Mouse (Mus musculus) neutrophil, adult 5-6 weeks (primary cell): ENCODE measurements at regions not wholly inside any gene's neighbourhood (a gene's known extent, or its start where the extent isn't known, plus 50 kb on each side); places are given as distances from the start of the nearest gene placed in this dataset.

Source experiments
- ATAC-seq: fragments of 151-379, 151-347 bp; 2 replicates; pipeline ENCODE4 v1.8.0; 2017; ENCODE audit warnings: mild to moderate bottlenecking, moderate TSS enrichment; ENCODE audit not compliant: insufficient number of reproducible peaks, poor library complexity, low FRiP score, severe bottlenecking; ENCODE audit errors: extremely low read depth

DNA sequence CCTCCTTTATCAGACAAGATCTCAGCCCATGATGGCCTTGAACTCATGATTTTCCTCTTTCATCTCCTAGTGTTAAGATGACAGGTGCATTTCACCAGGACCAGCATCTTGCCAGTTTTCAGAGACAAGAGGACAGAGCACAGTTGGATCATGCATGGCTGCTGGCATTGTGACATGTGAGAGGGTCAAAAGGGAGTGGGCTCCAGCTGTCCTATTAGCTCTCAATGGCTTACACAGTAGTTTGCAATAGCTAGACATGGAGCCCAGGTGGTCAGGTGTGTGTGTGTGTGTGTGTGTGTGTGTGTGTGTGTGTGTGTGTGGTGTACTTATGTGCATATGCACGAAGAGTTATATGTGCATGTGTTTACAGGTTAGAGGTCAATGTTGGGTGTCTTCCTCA is 110.3 kb upstream of the Sdk1 start:
- no peak for ATAC-seq

DNA sequence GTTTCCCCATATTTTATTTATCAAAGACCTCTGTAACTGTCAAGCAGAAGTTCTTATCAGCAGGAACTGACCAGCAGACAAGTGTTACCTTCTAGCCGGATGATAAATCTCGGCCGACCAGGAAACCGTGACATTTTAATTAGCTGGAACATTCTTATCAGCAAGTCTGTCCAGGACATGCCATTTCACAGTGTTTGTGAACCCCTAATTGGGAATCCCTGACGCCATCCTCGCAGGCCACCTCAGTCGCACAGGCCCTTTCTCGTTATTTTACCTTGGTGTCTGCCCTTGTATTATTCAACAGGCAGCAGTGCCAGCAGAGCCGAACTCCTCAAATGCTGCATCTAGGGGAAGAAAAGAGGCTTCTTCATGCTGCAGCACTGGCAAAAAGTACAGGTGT is 109.4 kb upstream of the Sdk1 start:
- no peak for ATAC-seq

GRCm38 (mm10) chr5:141136239-141136638 is 105.1 kb upstream of the Sdk1 start:
- ATAC-seq, result no peak

- ATAC-seq, result no peak
These were observed 103.6 kb upstream of the Sdk1 start for GRCm38 (mm10) chr5:141137716-141138115.

- no peak for ATAC-seq
These were observed 102.4 kb upstream of the Sdk1 start for GRCm38 (mm10) chr5:141138771-141139360.

DNA sequence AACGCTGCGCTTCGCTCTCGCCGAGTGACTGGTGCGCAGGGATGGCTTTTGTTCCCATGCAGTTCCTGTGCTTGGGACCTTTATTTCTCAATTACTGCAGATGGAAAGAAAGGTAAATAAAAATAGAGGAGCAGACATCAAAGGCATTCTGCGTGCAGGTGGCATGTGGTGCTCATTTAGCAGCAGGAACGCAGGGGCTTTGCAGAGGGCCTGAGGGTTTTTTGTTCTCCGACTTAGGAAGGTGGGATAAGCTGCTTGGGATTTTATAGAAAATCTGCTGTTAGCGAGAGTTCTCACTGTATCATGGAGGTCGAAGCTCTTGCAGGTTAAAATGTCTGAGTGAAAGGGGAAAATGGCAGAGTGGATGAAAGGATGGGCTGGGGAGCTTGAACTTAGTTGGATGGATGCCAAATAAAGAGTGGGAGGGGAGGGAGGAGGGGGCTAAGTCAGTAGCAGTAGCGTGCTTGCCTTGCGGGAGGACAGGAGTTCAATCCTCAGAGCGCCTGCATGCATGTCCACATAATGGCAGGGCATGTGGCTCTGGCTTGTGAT is 101.9 kb upstream of the Sdk1 start:
- no peak for ATAC-seq

DNA sequence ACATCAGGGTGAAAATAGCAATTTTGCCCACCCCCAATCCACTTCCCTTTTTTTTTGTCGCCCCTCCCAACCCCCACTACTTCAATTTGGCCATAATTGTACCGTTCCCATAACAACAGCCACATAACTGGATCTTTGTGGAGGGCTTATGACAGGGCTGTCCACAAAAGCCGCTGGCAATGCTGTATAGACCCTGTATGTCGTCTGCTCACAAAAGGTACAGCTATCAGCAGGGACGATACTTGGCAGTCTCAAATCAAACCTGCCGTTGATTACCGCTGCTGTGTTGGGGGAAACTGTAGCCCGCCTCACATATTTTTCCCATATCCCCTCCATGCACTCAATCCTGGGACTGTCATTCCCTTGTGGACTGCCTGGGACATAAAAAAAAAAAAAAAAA is 80.9 kb upstream of the Sdk1 start:
- no peak for ATAC-seq

DNA sequence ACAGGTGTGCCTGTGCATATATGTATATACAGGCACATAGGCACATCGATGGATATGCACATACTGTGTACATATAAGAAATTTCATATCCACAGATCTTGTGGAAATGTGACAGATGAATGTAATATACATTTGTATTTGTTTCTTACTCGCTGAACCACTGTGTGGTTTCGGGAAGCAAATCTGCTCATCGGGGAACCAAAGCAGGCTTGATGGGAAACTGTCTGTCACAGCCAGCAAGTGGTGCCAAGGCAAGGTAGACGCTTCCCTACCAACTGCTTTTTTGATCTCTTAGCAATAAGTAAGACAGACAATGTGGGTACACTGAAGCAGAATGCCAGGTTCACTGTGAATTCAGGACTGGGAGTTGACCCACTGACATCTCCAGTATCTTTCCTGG is 80.3 kb upstream of the Sdk1 start:
- ATAC-seq, result no peak

DNA sequence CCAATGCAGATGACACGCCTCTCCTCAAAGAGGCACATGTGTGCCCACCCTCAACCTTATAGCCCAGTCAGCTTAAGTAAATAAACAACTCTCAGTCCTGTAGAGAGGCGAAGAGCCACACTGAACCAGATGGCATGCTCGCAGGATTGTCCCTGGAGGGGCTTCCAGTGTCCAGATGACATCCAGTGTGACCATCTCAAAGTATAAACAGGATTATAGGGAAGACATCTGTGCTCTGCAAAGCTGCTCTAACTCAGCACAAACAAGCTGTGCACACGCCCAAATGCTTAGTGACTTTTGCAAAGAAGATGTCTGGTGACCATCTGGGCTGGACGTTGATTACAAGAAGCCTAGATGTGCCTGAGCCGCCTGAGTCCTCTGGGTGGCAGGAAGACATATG is 58.8 kb upstream of the Sdk1 start:
- no peak for ATAC-seq

DNA sequence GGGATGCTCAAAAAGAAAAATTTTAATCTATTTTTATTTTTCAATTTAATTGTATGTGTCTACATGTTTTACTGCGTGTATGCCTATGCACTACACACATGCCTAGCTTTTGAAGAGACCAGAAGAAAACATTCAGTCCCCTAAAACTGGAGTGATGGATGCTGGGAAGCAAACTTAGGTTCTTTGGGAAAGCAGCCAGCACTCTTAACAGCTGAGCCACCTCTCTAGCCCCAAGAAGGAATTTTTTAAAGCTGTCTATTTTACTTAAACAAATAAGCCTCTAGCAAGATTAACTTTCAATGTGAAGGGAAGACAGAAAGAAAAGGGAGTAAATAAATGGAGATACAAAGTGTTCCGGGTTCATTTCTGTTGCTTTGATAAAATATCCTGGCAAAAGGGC is 52.3 kb upstream of the Sdk1 start:
- ATAC-seq, result no peak
